Mouse (Mus musculus) olfactory bulb, adult 2 months (tissue): ENCODE measurements around the gene Amz2. TPM values are rescaled to one million over a fixed set of nuclear protein-coding genes. Genes with fewer than 3 reads are reported as not detected.
A peak's percentile ranks its signal among the peaks of the same experiment; 100 is the strongest.

Experiments
- H3K27ac ChIP-seq: fragments of 200-500 bp; 2 replicates; pipeline ENCODE4 v1.5.1; 2012; ENCODE audit warnings: low read depth, low read length; ENCODE audit not compliant: insufficient read depth
- H3K4me1 ChIP-seq: fragments of 200-500 bp; 2 replicates; pipeline ENCODE4 v1.6.1; 2012; ENCODE audit warnings: low read length; ENCODE audit not compliant: control insufficient read depth, insufficient read depth
- H3K4me3 ChIP-seq: fragments of 200-500 bp; 2 replicates; pipeline ENCODE4 v1.5.1; 2012; ENCODE audit warnings: mild to moderate bottlenecking, low read depth, low read length, moderate library complexity; ENCODE audit not compliant: insufficient read depth
- CTCF ChIP-seq: fragments of 200-500 bp; IDR thresholded peaks from 2 replicates; pipeline ENCODE4 v1.5.1; 2012; ENCODE audit warnings: low read depth, mild to moderate bottlenecking, low read length, moderate library complexity; ENCODE audit not compliant: insufficient read depth
- POLR2A ChIP-seq: fragments of 200-500 bp; IDR thresholded peaks from 2 replicates; pipeline ENCODE4 v1.6.1; 2012; ENCODE audit warnings: mild to moderate bottlenecking, low read depth, low read length, moderate library complexity; ENCODE audit not compliant: insufficient read depth
- whole genome bisulfite sequencing: fragments of 180-500 bp; shearing (Covaris S2); methylation state at CpG from one replicate; pipeline ENCODE4 v1.1.7; 2018; 5-methylcytosine and 5-hydroxymethylcytosine counted together
- polyA plus RNA-seq: library from polyadenylated mRNA; stranded (reverse); fragments of >200 nt; gene quantifications from 2 replicates; pipeline ENCODE4 v1.2.4, GENCODE M21; 2012; ENCODE audit warnings: low replicate concordance; ENCODE audit not compliant: missing spikeins, insufficient read depth, insufficient read length

Amz2 gene
- polyA plus RNA-seq, 1 experiment = not detected

- Histone ChIP-seq H3K4me3 (no peak overlapping the region), H3K27ac (no peak overlapping the region), H3K4me1 (peaks cover 15% of the 10 kb centered on the region)
- 77% methylated on average over 8 of the region's 8 CpGs for WGBS
- TF ChIP-seq CTCF (no peak), POLR2A (no peak)
Measured at GRCm38 (mm10) chr11:109436889-109437288, 11.1 kb downstream of the Amz2 start.

- WGBS = 18% methylated on average over 5 of the region's 5 CpGs
- Histone ChIP-seq H3K4me3 (no peak overlapping the region), H3K4me1 (peaks cover 15% of the 10 kb centered on the region), H3K27ac (no peak overlapping the region)
- no peak for TF ChIP-seq CTCF
Measured at GRCm38 (mm10) chr11:109439209-109439608, 13.5 kb downstream of the Amz2 start.

DNA sequence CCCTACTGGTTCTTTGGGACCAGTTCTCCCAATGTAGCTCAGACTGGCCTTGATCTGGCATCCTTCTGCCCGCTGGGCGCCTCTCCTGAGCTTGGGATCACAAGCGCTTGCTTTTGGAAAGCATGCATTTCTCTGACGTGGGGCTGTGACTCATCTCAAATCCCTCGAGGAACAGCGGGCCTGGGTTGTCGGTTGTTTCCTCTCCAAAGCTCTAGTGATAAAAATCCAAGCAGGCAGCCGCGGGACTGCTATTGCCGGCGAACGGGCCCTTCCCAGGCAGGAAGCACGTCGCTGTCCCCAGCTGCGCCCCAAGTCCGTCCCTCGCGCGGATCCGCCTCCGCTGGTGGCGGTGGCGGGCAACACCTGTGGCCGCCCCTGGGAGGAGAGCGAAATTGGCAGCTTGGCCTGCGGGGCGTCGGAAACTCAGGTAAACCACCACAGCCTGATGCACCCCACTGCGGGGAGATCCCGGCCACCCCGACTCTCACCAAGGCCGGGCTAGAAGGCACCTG, 14.1 kb downstream of the Amz2 start:
- Histone ChIP-seq H3K27ac (no peak overlapping the region), H3K4me3 (peak overlapping the region; percentile 39), H3K4me1 (peaks cover 15% of the 10 kb centered on the region)
- 5% methylated on average over 32 of the region's 32 CpGs for WGBS
- TF ChIP-seq POLR2A = no peak
- TF ChIP-seq CTCF = no peak

GRCm38 (mm10) chr11:109440641-109441040, 14.9 kb downstream of the Amz2 start:
- 77% methylated on average over 4 of the region's 4 CpGs for WGBS
- H3K27ac ChIP-seq = no peak overlapping the region
- peaks cover 15% of the 10 kb centered on the region for H3K4me1 ChIP-seq
- TF ChIP-seq POLR2A (no peak), CTCF (no peak)
- H3K4me3 ChIP-seq = no peak overlapping the region

DNA sequence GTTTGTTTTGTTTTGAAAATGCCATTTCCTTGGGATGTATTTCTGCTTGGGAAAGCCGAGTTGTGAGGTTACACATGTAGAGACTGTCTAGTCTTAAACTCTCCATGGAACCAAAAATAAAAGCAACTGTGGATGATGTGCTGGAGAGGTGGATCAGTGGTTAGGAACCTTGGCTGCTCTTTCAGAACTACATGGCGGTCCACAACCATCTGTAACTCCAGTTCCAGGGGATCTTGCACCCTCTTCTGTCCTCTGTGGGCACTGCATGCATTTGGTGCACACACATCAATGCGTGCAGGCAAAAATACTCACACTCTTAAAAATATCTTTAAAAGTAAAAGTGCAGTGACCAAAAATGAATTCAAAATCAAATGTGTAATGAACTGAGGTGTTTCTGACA, 15.4 kb downstream of the Amz2 start:
- WGBS = 72% methylated on average over 3 of the region's 3 CpGs
- peaks cover 15% of the 10 kb centered on the region for H3K4me1 ChIP-seq
- no peak for TF ChIP-seq POLR2A
- TF ChIP-seq CTCF = no peak
- no peak overlapping the region for H3K4me3 ChIP-seq
- H3K27ac ChIP-seq = no peak overlapping the region

GRCm38 (mm10) chr11:109442166-109442730, 16.5 kb downstream of the Amz2 start:
- Histone ChIP-seq H3K4me1 (peaks cover 13% of the 10 kb centered on the region), H3K27ac (no peak overlapping the region), H3K4me3 (no peak overlapping the region)
- 74% methylated on average over 5 of the region's 5 CpGs for WGBS
- TF ChIP-seq CTCF (no peak), POLR2A (no peak)

- TF ChIP-seq POLR2A (no peak), CTCF (no peak)
- no peak overlapping the region for H3K4me3 ChIP-seq
- H3K4me1 ChIP-seq = peaks cover 7% of the 10 kb centered on the region
- H3K27ac ChIP-seq = no peak overlapping the region
- 95% methylated on average over 8 of the region's 8 CpGs for WGBS
Measured at GRCm38 (mm10) chr11:109443468-109444263, 17.9 kb downstream of the Amz2 start.

GRCm38 (mm10) chr11:109444600-109444999, 18.9 kb downstream of the Amz2 start:
- TF ChIP-seq CTCF = no peak
- TF ChIP-seq POLR2A = no peak
- WGBS = 69% methylated on average over 7 of the region's 7 CpGs
- Histone ChIP-seq H3K4me1 (peaks cover 3% of the 10 kb centered on the region), H3K27ac (no peak overlapping the region), H3K4me3 (no peak overlapping the region)

GRCm38 (mm10) chr11:109445438-109446035, 19.8 kb downstream of the Amz2 start:
- WGBS = 33% methylated on average over 13 of the region's 13 CpGs
- no peak for TF ChIP-seq CTCF
- no peak for TF ChIP-seq POLR2A
- Histone ChIP-seq H3K4me3 (no peak overlapping the region), H3K4me1 (no peaks in the 10 kb centered on the region), H3K27ac (no peak overlapping the region)
